Mouse (Mus musculus): ENCODE data around the gene Msh5.
A peak's percentile ranks its signal among the peaks of the same experiment; 100 is the strongest.

Msh5 gene

GRCm38 (mm10) chr17:35070556-35071229, 24.1 kb upstream of the Msh5 start:
- no peak for DNase-seq (ENCODE audit: low read depth, low spot score)

- DNase-seq (ENCODE audit: low read depth, low spot score): no peak
These were observed 21.8 kb upstream of the Msh5 start for GRCm38 (mm10) chr17:35068213-35068914.

GRCm38 (mm10) chr17:35066084-35066483, 19.5 kb upstream of the Msh5 start, which contains the start of gene Mpig6b:
TSS of gene Mpig6b (minus strand) at chr17:35066184.
- DNase-seq (ENCODE audit: low read depth, low spot score): no peak

GRCm38 (mm10) chr17:35064951-35065947, 18.7 kb upstream of the Msh5 start, which contains the start of gene Ly6g6c:
TSS of gene Ly6g6c (plus strand) at chr17:35065388.
- peak; percentile 92 for DNase-seq (ENCODE audit: low read depth, low spot score)

GRCm38 (mm10) chr17:35064378-35064877, 17.9 kb upstream of the Msh5 start:
- DNase-seq (ENCODE audit: low read depth, low spot score): no peak

- DNase-seq (ENCODE audit: low read depth, low spot score): no peak
These were observed 16.9 kb upstream of the Msh5 start for GRCm38 (mm10) chr17:35063466-35063865.

- DNase-seq (ENCODE audit: low read depth, low spot score): no peak
These were observed 14.8 kb upstream of the Msh5 start for GRCm38 (mm10) chr17:35061299-35061698.

- peak; percentile 76 for DNase-seq (ENCODE audit: low read depth, low spot score)
These were observed 14.3 kb upstream of the Msh5 start for GRCm38 (mm10) chr17:35060737-35061297.

- DNase-seq (ENCODE audit: low read depth, low spot score): no peak
These were observed 13.5 kb upstream of the Msh5 start for GRCm38 (mm10) chr17:35060071-35060470.

- DNase-seq (ENCODE audit: low read depth, low spot score): peak; percentile 92
These were observed 12.7 kb upstream of the Msh5 start, which contains the start of gene Ddah2 for GRCm38 (mm10) chr17:35058911-35059892. TSS of gene Ddah2 (plus strand) at chr17:35059035.

GRCm38 (mm10) chr17:35058316-35058715, 11.8 kb upstream of the Msh5 start:
- no peak for DNase-seq (ENCODE audit: low read depth, low spot score)

GRCm38 (mm10) chr17:35057090-35057489, 10.5 kb upstream of the Msh5 start:
- DNase-seq (ENCODE audit: low read depth, low spot score): no peak

GRCm38 (mm10) chr17:35055691-35056495, 9.3 kb upstream of the Msh5 start:
- no peak for DNase-seq (ENCODE audit: low read depth, low spot score)

- DNase-seq (ENCODE audit: low read depth, low spot score): peak; percentile 45
These were observed 5.8 kb upstream of the Msh5 start for GRCm38 (mm10) chr17:35052271-35052798.

GRCm38 (mm10) chr17:35051156-35052086, 4.9 kb upstream of the Msh5 start:
- DNase-seq (ENCODE audit: low read depth, low spot score): peak; percentile 83

- DNase-seq (ENCODE audit: low read depth, low spot score): peak; percentile 82
These were observed 3.7 kb upstream of the Msh5 start for GRCm38 (mm10) chr17:35050126-35050750.

GRCm38 (mm10) chr17:35049561-35050016, 3.0 kb upstream of the Msh5 start, which contains the start of gene Clic1:
TSS of gene Clic1 (plus strand) at chr17:35049966.
- DNase-seq (ENCODE audit: low read depth, low spot score): peak; percentile 51
